Mouse (Mus musculus) liver, embryonic 11.5 days (tissue): ENCODE measurements around the gene Lnx1. TPM values are rescaled to one million over a fixed set of nuclear protein-coding genes. Genes with fewer than 3 reads are reported as not detected.

Source experiments
- ATAC-seq: fragments of 200-750 bp; cut with Nextera tagmentation; replicated peaks from 2 replicates; pipeline ENCODE4 v1.8.0; 2017; ENCODE audit warnings: moderate number of reproducible peaks, mild to moderate bottlenecking, moderate TSS enrichment, moderate library complexity; ENCODE audit not compliant: low FRiP score
- DNase-seq: peaks from one replicate; pipeline ENCODE4 v3.0.0-alpha.2; 2017; ENCODE audit warnings: low spot score
- H3K27ac ChIP-seq: fragments of 300-500 bp; sonication (generic); 2 replicates; pipeline ENCODE4 v1.5.1; 2014; ENCODE audit warnings: mild to moderate bottlenecking, low read depth, low read length, control low read depth
- H3K27me3 ChIP-seq: fragments of 300-500 bp; sonication (generic); replicated peaks from 2 replicates; pipeline ENCODE4 v1.6.1; 2014; ENCODE audit warnings: low read length, mixed read lengths; ENCODE audit not compliant: control insufficient read depth, insufficient read depth
- H3K36me3 ChIP-seq: fragments of 300-500 bp; sonication (generic); 2 replicates; pipeline ENCODE4 v1.6.1; 2014; ENCODE audit warnings: mild to moderate bottlenecking, low read length, moderate library complexity, mixed read lengths; ENCODE audit not compliant: control insufficient read depth, insufficient read depth
- H3K4me1 ChIP-seq: fragments of 300-500 bp; sonication (generic); replicated peaks from 2 replicates; pipeline ENCODE4 v1.6.1; 2014; ENCODE audit warnings: low read length, mixed read lengths; ENCODE audit not compliant: control insufficient read depth, insufficient read depth
- H3K4me2 ChIP-seq: fragments of 300-500 bp; sonication (generic); 2 replicates; pipeline ENCODE4 v1.6.1; 2014; ENCODE audit warnings: mild to moderate bottlenecking, control low read depth, moderate library complexity
- H3K4me3 ChIP-seq: fragments of 300-500 bp; sonication (generic); 2 replicates; pipeline ENCODE4 v1.5.1; 2014; ENCODE audit warnings: low read depth, low read length, control low read depth
- H3K9ac ChIP-seq: fragments of 300-500 bp; sonication (generic); 2 replicates; pipeline ENCODE4 v1.6.1; 2014; ENCODE audit warnings: low read depth, low read length, control low read depth
- H3K9me3 ChIP-seq: fragments of 300-500 bp; sonication (generic); 2 replicates; pipeline ENCODE4 v1.6.1; 2016; ENCODE audit warnings: low read length, inconsistent platforms, mixed read lengths; ENCODE audit not compliant: control insufficient read depth
- WGBS: fragments of 180-500 bp; shearing (Covaris S2); extraction: QIAGEN DNeasy Blood & Tissue Kit; methylation state at CpG from one replicate; pipeline ENCODE4 v1.1.7; 2014; 5-methylcytosine and 5-hydroxymethylcytosine counted together
- polyA plus RNA-seq: library from polyadenylated mRNA; unstranded; fragments of >200 nt; fragmentation: Nextera tagmentation; extraction: Ambion mirVana; gene quantifications from 2 replicates; pipeline ENCODE4 v1.2.1, GENCODE M21; 2014

The Lnx1 gene
- polyA plus RNA-seq, 1 experiment from 2014 or later, result 0.52 TPM

GRCm38 (mm10) chr5:74729567-74729966 lies 26.9 kb upstream of the Lnx1 start:
- Histone ChIP-seq H3K4me1 (no peaks in the 10 kb centered on the region), H3K27ac (no peak overlapping the region), H3K9me3 (no peaks in the 10 kb centered on the region), H3K4me3 (no peak overlapping the region), H3K36me3 (no peaks in the 10 kb centered on the region), H3K9ac (no peak overlapping the region), H3K27me3 (no peaks in the 10 kb centered on the region), H3K4me2 (no peak overlapping the region)
- ATAC-seq, result no peak
- DNase-seq, result no peak
- WGBS, result 29% methylated on average over 6 of the region's 6 CpGs

DNA sequence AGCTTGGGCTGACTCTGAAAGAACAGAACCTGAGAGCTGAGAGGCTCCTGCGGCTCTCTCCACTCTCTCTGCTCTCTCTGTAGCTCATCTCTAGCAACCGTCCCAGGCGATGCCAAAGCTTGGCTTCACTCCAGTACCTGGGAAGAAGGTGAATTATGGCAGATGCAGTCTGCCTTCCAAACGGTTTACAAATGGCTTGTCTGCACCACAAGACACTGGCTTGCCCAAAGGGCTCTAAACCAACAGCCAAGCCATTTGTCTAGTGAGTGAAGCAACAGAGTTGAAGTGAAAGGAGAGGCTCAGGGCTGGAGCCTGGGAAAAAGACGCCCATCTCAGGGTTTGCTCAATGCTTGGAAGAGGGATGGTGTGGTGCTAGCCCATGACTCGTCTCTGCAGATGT lies 25.5 kb upstream of the Lnx1 start:
- WGBS, result 78% methylated on average over 6 of the region's 6 CpGs
- H3K27me3 ChIP-seq, result no peaks in the 10 kb centered on the region
- no peaks in the 10 kb centered on the region for H3K4me1 ChIP-seq
- ATAC-seq (no peak), DNase-seq (no peak)
- no peak overlapping the region for H3K4me2 ChIP-seq
- H3K27ac ChIP-seq, result no peak overlapping the region
- no peaks in the 10 kb centered on the region for H3K36me3 ChIP-seq
- H3K9ac ChIP-seq, result no peak overlapping the region
- no peak overlapping the region for H3K4me3 ChIP-seq
- no peaks in the 10 kb centered on the region for H3K9me3 ChIP-seq

DNA sequence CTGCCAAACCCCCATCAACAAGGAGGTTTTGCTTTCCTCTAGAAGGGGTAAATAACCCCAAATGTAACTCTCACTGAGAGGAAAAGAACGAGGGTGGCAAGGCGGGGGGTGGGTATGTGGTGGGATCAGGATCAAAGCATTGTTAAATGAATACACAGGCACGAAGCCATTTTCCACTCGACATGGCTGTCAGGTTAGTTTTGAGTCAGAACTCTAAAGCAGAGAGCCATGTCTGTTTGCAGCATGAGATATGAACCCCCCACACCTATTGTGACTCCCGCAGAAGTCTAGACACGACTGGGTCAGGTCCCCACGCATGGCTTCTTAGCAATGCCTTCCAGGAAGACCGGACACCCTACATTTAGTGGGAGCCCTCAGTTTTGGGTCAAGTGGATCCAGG lies 24.6 kb upstream of the Lnx1 start:
- no peaks in the 10 kb centered on the region for H3K9me3 ChIP-seq
- no peak overlapping the region for H3K27ac ChIP-seq
- H3K4me1 ChIP-seq, result no peaks in the 10 kb centered on the region
- no peak for ATAC-seq
- no peaks in the 10 kb centered on the region for H3K27me3 ChIP-seq
- no peak overlapping the region for H3K4me3 ChIP-seq
- 80% methylated on average over 8 of the region's 8 CpGs for WGBS
- H3K9ac ChIP-seq, result no peak overlapping the region
- no peak overlapping the region for H3K4me2 ChIP-seq
- H3K36me3 ChIP-seq, result no peaks in the 10 kb centered on the region
- no peak for DNase-seq

DNA sequence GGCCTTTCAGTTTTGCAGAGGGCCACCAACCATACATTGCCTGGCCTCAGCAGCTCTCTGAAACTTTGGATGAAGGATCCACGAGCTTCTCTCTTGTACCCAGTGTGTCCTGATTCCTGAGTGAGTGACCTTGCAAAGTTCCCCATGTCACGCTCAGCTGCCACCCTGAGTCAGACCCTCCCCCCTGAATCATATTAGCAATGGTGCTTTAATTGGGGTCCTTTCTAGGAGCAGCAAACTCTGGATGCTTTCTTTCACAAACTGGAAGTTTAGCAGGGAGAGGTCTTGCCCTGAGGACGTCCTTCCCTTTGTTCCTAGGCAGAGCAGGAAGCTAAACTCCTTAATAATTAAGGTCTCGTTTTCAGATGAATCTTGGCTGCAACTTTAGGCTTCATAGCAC lies 22.8 kb upstream of the Lnx1 start:
- H3K27me3 ChIP-seq, result no peaks in the 10 kb centered on the region
- no peak for ATAC-seq
- no peaks in the 10 kb centered on the region for H3K36me3 ChIP-seq
- H3K27ac ChIP-seq, result no peak overlapping the region
- no peaks in the 10 kb centered on the region for H3K9me3 ChIP-seq
- DNase-seq, result no peak
- no peak overlapping the region for H3K4me3 ChIP-seq
- no peak overlapping the region for H3K9ac ChIP-seq
- 69% methylated on average over 4 of the region's 4 CpGs for WGBS
- no peaks in the 10 kb centered on the region for H3K4me1 ChIP-seq
- H3K4me2 ChIP-seq, result no peak overlapping the region

DNA sequence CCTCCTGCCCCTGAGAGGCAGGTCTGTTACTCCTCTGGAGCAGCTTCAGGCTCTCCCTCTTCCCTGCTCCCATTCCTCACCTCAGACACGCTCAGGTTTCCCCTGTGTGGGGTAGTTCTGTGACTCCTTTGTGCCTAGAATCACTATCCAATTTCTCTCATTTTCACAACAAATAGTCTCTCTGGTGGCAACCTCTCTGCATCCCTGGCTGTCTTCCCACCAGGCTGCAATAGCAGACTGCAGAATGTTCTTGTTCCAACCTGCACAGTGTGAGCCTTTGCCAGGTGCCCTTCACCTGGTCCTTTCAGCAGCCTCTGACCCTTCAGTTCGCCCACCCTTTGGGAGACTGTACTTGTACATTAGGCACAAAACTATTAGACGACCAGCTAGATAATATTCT lies 19.1 kb upstream of the Lnx1 start:
- H3K9me3 ChIP-seq, result no peaks in the 10 kb centered on the region
- no peak overlapping the region for H3K9ac ChIP-seq
- H3K27ac ChIP-seq, result no peak overlapping the region
- no peak overlapping the region for H3K4me3 ChIP-seq
- no peak overlapping the region for H3K4me2 ChIP-seq
- no peaks in the 10 kb centered on the region for H3K4me1 ChIP-seq
- H3K27me3 ChIP-seq, result no peaks in the 10 kb centered on the region
- no peaks in the 10 kb centered on the region for H3K36me3 ChIP-seq
- ATAC-seq (no peak), DNase-seq (no peak)
- 68% methylated on average over 3 of the region's 3 CpGs for WGBS

DNA sequence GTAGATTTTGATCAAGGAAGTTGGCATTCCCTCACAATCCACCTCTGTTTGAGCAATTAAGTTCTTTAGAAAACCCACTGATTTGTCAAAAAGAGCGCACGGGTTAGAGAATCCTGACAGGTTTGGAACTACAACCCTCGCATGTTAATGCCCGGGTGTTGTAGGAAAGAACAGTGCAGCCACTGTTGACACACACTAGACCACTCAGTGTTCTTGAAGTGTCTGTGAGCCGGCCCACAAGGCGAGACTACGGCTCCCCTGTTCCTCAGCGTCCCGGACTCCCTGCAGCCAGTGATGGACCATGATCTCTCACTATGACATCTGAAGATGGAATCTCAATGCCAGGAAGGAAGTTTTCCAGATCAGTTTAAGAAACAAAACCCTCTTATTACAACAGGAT lies 17.9 kb upstream of the Lnx1 start:
- Histone ChIP-seq H3K36me3 (no peaks in the 10 kb centered on the region), H3K27me3 (no peaks in the 10 kb centered on the region), H3K4me3 (no peak overlapping the region), H3K4me2 (no peak overlapping the region), H3K9me3 (no peaks in the 10 kb centered on the region), H3K9ac (no peak overlapping the region), H3K4me1 (no peaks in the 10 kb centered on the region), H3K27ac (no peak overlapping the region)
- DNase-seq (no peak), ATAC-seq (no peak)
- 80% methylated on average over 9 of the region's 9 CpGs for WGBS

DNA sequence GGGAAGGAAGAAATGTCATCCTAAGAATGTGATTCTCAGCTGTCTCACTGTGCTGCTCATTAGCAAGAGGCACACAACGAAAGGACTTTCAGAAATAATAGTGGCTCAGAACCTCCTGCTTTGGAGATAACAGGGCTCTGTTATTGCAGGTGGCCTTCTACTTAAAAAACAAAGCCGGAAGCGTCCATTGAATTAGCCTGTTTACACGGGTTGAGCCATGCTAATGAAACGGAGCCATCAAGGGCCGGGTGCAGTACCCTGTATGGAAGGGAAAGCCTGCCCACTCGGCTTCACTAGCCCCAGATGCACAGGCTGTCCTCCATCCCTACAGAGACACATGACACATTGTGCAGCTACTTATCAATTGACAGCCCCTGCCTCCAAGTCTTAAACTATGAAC lies 13.5 kb upstream of the Lnx1 start:
- Histone ChIP-seq H3K36me3 (no peaks in the 10 kb centered on the region), H3K4me1 (no peaks in the 10 kb centered on the region), H3K4me3 (no peak overlapping the region), H3K9ac (no peak overlapping the region), H3K27ac (no peak overlapping the region), H3K9me3 (no peaks in the 10 kb centered on the region), H3K27me3 (no peaks in the 10 kb centered on the region), H3K4me2 (no peak overlapping the region)
- no peak for ATAC-seq
- whole genome bisulfite sequencing, result 42% methylated on average over 7 of the region's 7 CpGs
- DNase-seq, result no peak

DNA sequence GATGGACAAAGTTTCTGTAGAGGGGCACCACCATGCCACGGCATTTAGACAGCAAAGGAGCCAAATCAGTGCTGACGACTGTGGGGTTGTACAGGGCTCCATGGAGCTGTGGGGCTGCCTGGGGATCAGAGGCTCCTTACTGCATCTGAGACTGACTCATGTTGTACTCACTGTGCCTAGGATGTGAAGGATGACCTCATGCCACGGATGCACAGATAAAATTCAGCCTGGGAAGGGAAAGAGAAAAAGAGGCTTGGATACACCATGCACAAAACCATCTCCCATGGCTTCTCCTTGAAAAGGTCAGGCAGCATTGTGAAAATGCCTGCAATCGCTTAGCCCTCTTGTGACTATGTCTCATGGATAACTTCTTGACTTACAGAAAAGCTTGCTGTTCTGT lies 10.1 kb upstream of the Lnx1 start:
- ATAC-seq (no peak), DNase-seq (no peak)
- Histone ChIP-seq H3K9me3 (no peaks in the 10 kb centered on the region), H3K9ac (no peak overlapping the region), H3K4me2 (no peak overlapping the region), H3K27me3 (no peaks in the 10 kb centered on the region), H3K4me3 (no peak overlapping the region), H3K27ac (no peak overlapping the region), H3K36me3 (no peaks in the 10 kb centered on the region), H3K4me1 (no peaks in the 10 kb centered on the region)
- WGBS, result 59% methylated on average over 4 of the region's 4 CpGs

DNA sequence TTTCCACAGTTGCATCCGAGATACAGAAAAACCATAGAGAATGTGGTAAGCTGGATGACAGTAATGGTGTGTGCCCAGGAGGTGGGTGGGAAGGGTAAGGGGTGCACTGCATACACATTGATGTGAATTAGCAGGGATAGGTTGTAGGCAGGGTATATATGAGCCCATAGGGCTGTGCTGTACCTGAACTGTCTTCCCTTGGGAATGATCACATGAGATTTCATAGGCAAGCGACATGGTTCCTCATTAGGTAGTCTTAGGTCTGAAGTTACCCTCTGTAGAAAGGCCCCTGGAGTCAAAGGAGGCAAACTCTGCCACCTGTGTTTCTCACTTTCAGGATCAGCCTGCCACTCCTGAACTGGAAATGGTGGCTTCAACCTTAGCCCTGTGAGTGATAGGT lies 9.3 kb upstream of the Lnx1 start:
- Histone ChIP-seq H3K4me1 (no peaks in the 10 kb centered on the region), H3K9ac (no peak overlapping the region), H3K36me3 (no peaks in the 10 kb centered on the region), H3K27ac (no peak overlapping the region), H3K27me3 (no peaks in the 10 kb centered on the region), H3K4me3 (no peak overlapping the region), H3K4me2 (no peak overlapping the region), H3K9me3 (no peaks in the 10 kb centered on the region)
- DNase-seq, result no peak
- 80% methylated on average over 2 of the region's 2 CpGs for WGBS
- ATAC-seq, result no peak
